9 mouse cellular contexts compared by ENCODE assay signal in genomic region chr14:8255076-8255729, GRCm38 (mm10). TPM values are rescaled to one million over a fixed set of nuclear protein-coding genes. Genes with fewer than 3 reads are reported as not detected.
DNase-seq lines count a peak whose midpoint lies in the region; ATAC-seq and TF ChIP-seq lines count a peak whose summit lies in the region.
"Had no signal": no experiment of that assay in that cellular context is flagged by ENCODE, and none has a peak within 500 bp of the region (broad histone marks: within the 10 kb centered on the region; RNA-seq: fewer than 3 reads in every experiment).

No protein-coding gene starts in this region.

- intact Hi-C loops in heart, postnatal 14 days (cut with DNase I) = loop anchor here (5.0 to 10.0 kb wide), 2 partner anchors 158 to 290 kb away; partner anchors contain the start of gene Pxk

- TF ChIP-seq POLR2A in cortical plate, adult 2 months (IDR thresholded peaks at IDR 0.05; ENCODE audit: extremely low read depth, insufficient read depth, low read length) = no peak

- no peaks in the 10 kb centered on the region for H3K4me1 ChIP-seq in cortical plate, adult 2 months (ENCODE audit: control insufficient read depth, insufficient read depth, low read length)

- H3K4me3 ChIP-seq in cortical plate, adult 2 months (ENCODE audit: insufficient read depth, low read length) = no peak overlapping the region

- H3K27ac ChIP-seq in cortical plate, adult 2 months (ENCODE audit: insufficient read depth, low read length) = no peak overlapping the region

- peak; percentile 47 for ATAC-seq in megakaryocyte, adult 5-6 weeks (ENCODE audit: poor library complexity, severe bottlenecking)

- TF ChIP-seq CTCF in cortical plate, adult 2 months (IDR thresholded peaks at IDR 0.05; ENCODE audit: extremely low read depth, insufficient read depth, low read length) = peak; percentile 68

- peak; percentile 39 for DNase-seq in gastrocnemius, adult 18-20 months (ENCODE audit: low spot score)
- DNase-seq in gastrocnemius, adult 8-10 months (ENCODE audit: low spot score in 2 of 2) = no peak
- peak; percentile 60 to 82 for DNase-seq in adrenal gland, adult (ENCODE audit: inconsistent age in 2 of 2, low spot score in 1 of 2)
- peak; percentile 59 to 80 for DNase-seq in heart, postnatal 14 days
- DNase-seq in layer of hippocampus, adult 9-10 months (ENCODE audit: low spot score) = peak; percentile 58
- DNase-seq in spleen, postnatal 36 days (ENCODE audit: low spot score in 2 of 2) = peak; percentile 42 to 46

RNA-seq across cellular contexts. Expression of gene Acox2, which starts 4.0 kb away (rescaled TPM):
- total RNA-seq in gastrocnemius, adult 18-20 months (2021) = under 1 TPM; 0.64 to 0.69 TPM
- total RNA-seq in gastrocnemius, adult 8-10 months (2022) = under 1 TPM in 2 of 4 experiments, not detected in 2; 0.56 to 0.99 TPM
- polyA plus RNA-seq in cortical plate, adult 2 months (2012; rRNA removed) = 0.06 TPM in 2 replicates
- under 1 TPM in 1 of 2 experiments, not detected in 1; 0.48 TPM for total RNA-seq in heart, postnatal 14 days (2021)
- total RNA-seq in megakaryocyte, adult 5-6 weeks (2015) = not detected in 2 replicates
- total RNA-seq in megakaryocyte, adult 5-6 weeks (2017) = not detected in 2 replicates
- polyA plus RNA-seq: heart, embryonic 14.5 days had no signal

RNA-seq across cellular contexts. Expression of gene Kctd6, which starts 41.3 kb away (rescaled TPM):
- total RNA-seq in gastrocnemius, adult 18-20 months (2021) = 1 to 10 TPM; 7.7 to 8.4 TPM
- total RNA-seq in gastrocnemius, adult 8-10 months (2022) = 10 to 100 TPM in 1 of 4 experiments, 1 to 10 TPM in 3; 7.7 to 10.4 (median 8.2) TPM
- polyA plus RNA-seq in cortical plate, adult 2 months (2012; rRNA removed) = 36.7 and 38.8 TPM in 2 replicates
- 10 to 100 TPM; 10.6 to 11.0 TPM for total RNA-seq in heart, postnatal 14 days (2021)
- total RNA-seq in megakaryocyte, adult 5-6 weeks (2015) = 6.2 and 7.3 TPM in 2 replicates
- 6.6 and 9.0 TPM in 2 replicates for total RNA-seq in megakaryocyte, adult 5-6 weeks (2017)

Comparison
In these comparisons a context has a peak if more than half of its experiments do, and no peak if none do; other contexts are left out.
1. DNase-seq: peak in gastrocnemius, adult 18-20 months (single experiment), adrenal gland, adult (2 of 2), heart, postnatal 14 days (2 of 2), layer of hippocampus, adult 9-10 months (single experiment) and spleen, postnatal 36 days (2 of 2); none in gastrocnemius, adult 8-10 months (0 of 2).